Comparison of ENCODE assay signal across 16 mouse cellular contexts in the genomic region with DNA sequence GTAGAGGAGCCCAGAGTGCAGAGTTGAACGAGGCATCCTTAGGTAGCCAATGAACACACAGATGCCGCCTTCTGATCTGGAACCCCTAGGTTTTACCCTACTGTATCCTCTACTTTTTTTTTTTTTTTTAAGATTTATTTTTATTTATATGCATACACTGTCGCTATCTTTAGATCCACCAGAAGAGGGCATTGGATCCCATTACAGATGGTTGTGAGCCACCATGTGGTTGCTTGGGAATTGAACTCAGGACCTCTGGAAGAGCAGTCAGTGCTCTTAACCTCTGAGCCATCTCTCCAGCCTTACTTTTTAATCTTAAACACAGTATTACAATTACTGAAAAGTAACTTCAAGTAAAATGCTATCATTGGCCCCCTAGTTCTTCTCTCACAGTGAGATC. TPM values are rescaled to one million over a fixed set of nuclear protein-coding genes. Genes with fewer than 3 reads are reported as not detected.
DNase-seq lines count a peak whose midpoint lies in the region; ATAC-seq and TF ChIP-seq lines count a peak whose summit lies in the region.
"Not testable (repeated sequence)": the region's sequence is repeated elsewhere in the genome, so short reads cannot be mapped to it uniquely, and the experiment has no call there.
"Had no signal": no experiment of that assay in that cellular context is flagged by ENCODE, and none has a peak within 500 bp of the region (broad histone marks: within the 10 kb centered on the region; RNA-seq: fewer than 3 reads in every experiment).

No protein-coding gene starts in this region.

- TF ChIP-seq EP300 in MEL (IDR thresholded peaks at IDR 0.05; ENCODE audit: low read depth in 1 of 2, low read length in 2 of 2); liver, postnatal 0 days (IDR thresholded peaks at IDR 0.05; ENCODE audit: low read depth); stomach, postnatal 0 days (optimal IDR thresholded peaks at IDR 0.05): not testable (repeated sequence)

- peak; percentile 31 for DNase-seq in 416B (ENCODE audit: low read depth)
- DNase-seq in MEL (ENCODE audit: low read depth, low spot score) = peak; percentile 43
- DNase-seq in forebrain, postnatal 0 days; layer of hippocampus, adult 2 months (ENCODE audit: low spot score in 2 of 2); liver, postnatal 0 days; stomach, postnatal 0 days (ENCODE audit: low spot score): not testable (repeated sequence)
- DNase-seq in induced T-regulatory cell, adult 2 months (ENCODE audit: low read depth) = peak; percentile 9

- not testable (repeated sequence) for H3K4me2 ChIP-seq in forebrain, postnatal 0 days (ENCODE audit: low read depth); liver, postnatal 0 days (ENCODE audit: low read depth, low read length); stomach, postnatal 0 days (replicated peaks; ENCODE audit: low read depth)

- TF ChIP-seq CTCF in MEL (IDR thresholded peaks at IDR 0.05 in 2 of 3, conservative IDR thresholded peaks at IDR 0.05 in 1 of 3; ENCODE audit: control insufficient read depth in 1 of 3, insufficient read depth in 1 of 3, low read depth in 2 of 3, low read length in 3 of 3, poor library complexity in 1 of 3, severe bottlenecking in 1 of 3) = peak in 1 of 3 experiments; percentile 48; a peak in 2 of 6 replicates
- TF ChIP-seq CTCF in forebrain, postnatal 0 days (IDR thresholded peaks at IDR 0.05; ENCODE audit: low read depth) = 0 out of 2 replicates have a peak, but pooled peaks have one; percentile 3
- TF ChIP-seq CTCF in layer of hippocampus, adult 2 months (conservative IDR thresholded peaks at IDR 0.05) = peak; percentile 43
- TF ChIP-seq CTCF in liver, postnatal 0 days (IDR thresholded peaks at IDR 0.05; ENCODE audit: low read depth) = peak; percentile 29; the same call in 1 of the 2 replicates
- 0 out of 2 replicates have a peak, but pooled peaks have one; percentile 3 for TF ChIP-seq CTCF in stomach, postnatal 0 days (IDR thresholded peaks at IDR 0.05; ENCODE audit: low read depth)

- not testable (repeated sequence) for TF ChIP-seq POLR2A in MEL (IDR thresholded peaks at IDR 0.05; ENCODE audit: control insufficient read depth in 1 of 2, insufficient read depth in 1 of 2, low read depth in 1 of 2, low read length in 2 of 2, poor library complexity in 1 of 2)

- H3K4me1 ChIP-seq in MEL (ENCODE audit: control insufficient read depth in 1 of 2, insufficient read depth in 2 of 2, low read length in 2 of 2); forebrain, postnatal 0 days (ENCODE audit: insufficient read depth); liver, postnatal 0 days (ENCODE audit: insufficient read depth); stomach, postnatal 0 days (replicated peaks; ENCODE audit: control insufficient read depth, insufficient read depth): not testable (repeated sequence)

- H3K36me3 ChIP-seq in MEL (ENCODE audit: control insufficient read depth in 1 of 2, insufficient read depth in 2 of 2, low read length in 2 of 2) = peaks cover 3 to 55% of the 10 kb centered on the region in 2 experiments
- peaks cover 60% of the 10 kb centered on the region for H3K36me3 ChIP-seq in forebrain, postnatal 0 days (ENCODE audit: insufficient read depth)
- peaks cover 74% of the 10 kb centered on the region for H3K36me3 ChIP-seq in liver, postnatal 0 days (replicated peaks; ENCODE audit: insufficient read depth, low read length)
- peaks cover 25% of the 10 kb centered on the region for H3K36me3 ChIP-seq in stomach, postnatal 0 days (ENCODE audit: control insufficient read depth, insufficient read depth, low read length)

- H3K9ac ChIP-seq in MEL (ENCODE audit: control insufficient read depth, low read depth, low read length, poor library complexity, severe bottlenecking); forebrain, postnatal 0 days; liver, postnatal 0 days (replicated peaks); stomach, postnatal 0 days (ENCODE audit: low read length): not testable (repeated sequence)

- H3K27me3 ChIP-seq in MEL (ENCODE audit: control insufficient read depth in 1 of 2, insufficient read depth in 2 of 2, low read length in 2 of 2); forebrain, postnatal 0 days (ENCODE audit: insufficient read depth, low read length); liver, postnatal 0 days (ENCODE audit: insufficient read depth, low read length); stomach, postnatal 0 days (ENCODE audit: control insufficient read depth, insufficient read depth, low read length): not testable (repeated sequence)

- 88% methylated on average over 3 of the region's 3 CpGs for WGBS in forebrain, postnatal 0 days
- 89% methylated on average over 3 of the region's 3 CpGs for WGBS in liver, postnatal 0 days (ENCODE audit: insufficient replicate concordance)
- WGBS in stomach, postnatal 0 days = 93% methylated on average over 3 of the region's 3 CpGs

- H3K27ac ChIP-seq in MEL (ENCODE audit: control insufficient read depth, low read depth, low read length); forebrain, postnatal 0 days (ENCODE audit: low read depth, low read length); layer of hippocampus, adult 2 months; liver, postnatal 0 days (ENCODE audit: low read depth); stomach, postnatal 0 days (replicated peaks): not testable (repeated sequence)

- not testable (repeated sequence) for H3K79me2 ChIP-seq in MEL (ENCODE audit: control insufficient read depth, insufficient read depth, low read length, poor library complexity)

- not testable (repeated sequence) for H3K4me3 ChIP-seq in MEL (ENCODE audit: control insufficient read depth in 1 of 2, insufficient read depth in 1 of 2, low read depth in 2 of 2, low read length in 2 of 2); forebrain, postnatal 0 days (ENCODE audit: low read depth, low read length); layer of hippocampus, adult 2 months; liver, postnatal 0 days (ENCODE audit: low read depth, low read length); stomach, postnatal 0 days (ENCODE audit: low read depth, low read length)

- not testable (repeated sequence) for H3K9me3 ChIP-seq in MEL (replicated peaks; ENCODE audit: insufficient read depth, low read length); forebrain, postnatal 0 days (ENCODE audit: low read length); liver, postnatal 0 days (ENCODE audit: low read length); stomach, postnatal 0 days (ENCODE audit: control insufficient read depth, low read length)

- not testable (repeated sequence) for TF ChIP-seq RAD21 in MEL (IDR thresholded peaks at IDR 0.05; ENCODE audit: low read depth, low read length)

- ATAC-seq in forebrain, postnatal 0 days; liver, postnatal 0 days; stomach, postnatal 0 days (ENCODE audit: low FRiP score, low TSS enrichment): not testable (repeated sequence)

TF ChIP-seq in MEL, 35 proteins besides CTCF, POLR2A, EP300 and RAD21:
- TF ChIP-seq MYC (IDR thresholded peaks at IDR 0.05; ENCODE audit: low read depth, low read length) = 0 out of 2 replicates have a peak, but pooled peaks have one; percentile 40
- TF ChIP-seq ZNF384 (IDR thresholded peaks at IDR 0.05; ENCODE audit: low read depth, low read length) = peak; percentile 67
- 0 out of 2 replicates have a peak, but pooled peaks have one; percentile 10 for TF ChIP-seq SMC3 (IDR thresholded peaks at IDR 0.05; ENCODE audit: low read depth, low read length)

RNA-seq across cellular contexts. Expression of gene Pex12, which starts 24.3 kb away (rescaled TPM):
- total RNA-seq in MEL (2012; rRNA removed) = 8.2 and 8.4 TPM in 2 replicates
- polyA plus RNA-seq in MEL (2012; ENCODE audit: insufficient read depth in 1 of 2, insufficient read length in 2 of 2, low read depth in 1 of 2, low replicate concordance in 2 of 2, missing spikeins in 1 of 2) = 10 to 100 TPM in 1 of 2 experiments, not detected in 1; 11.8 TPM
- 8.8 and 12.8 TPM in 2 replicates for total RNA-seq in forebrain, postnatal 0 days (2014; rRNA removed)
- polyA plus RNA-seq in forebrain, postnatal 0 days (2015; fragmentation: Nextera tagmentation; extraction: Ambion mirVana) = 14.6 and 16.2 TPM in 2 replicates
- total RNA-seq in layer of hippocampus, adult 2 months (2021) = 10 to 100 TPM; 11.0 to 11.2 TPM
- polyA plus RNA-seq in liver, postnatal 0 days (2015; fragmentation: Nextera tagmentation; extraction: Ambion mirVana) = 6.8 and 7.1 TPM in 2 replicates
- 9.1 and 10.1 TPM in 2 replicates for polyA plus RNA-seq in stomach, postnatal 0 days (2015; fragmentation: Nextera tagmentation; extraction: Ambion mirVana)

RNA-seq across cellular contexts. Expression of gene Ap2b1, which starts 27.9 kb away (rescaled TPM):
- 60.6 and 63.4 TPM in 2 replicates for total RNA-seq in MEL (2012; rRNA removed)
- polyA plus RNA-seq in MEL (2012; ENCODE audit: insufficient read depth in 1 of 2, insufficient read length in 2 of 2, low read depth in 1 of 2, low replicate concordance in 2 of 2, missing spikeins in 1 of 2) = 100 to 1,000 TPM in 1 of 2 experiments, 10 to 100 TPM in 1; 68.9 to 165 TPM
- total RNA-seq in forebrain, postnatal 0 days (2014; rRNA removed) = 200 and 230 TPM in 2 replicates
- 76.4 and 110 TPM in 2 replicates for polyA plus RNA-seq in forebrain, postnatal 0 days (2015; fragmentation: Nextera tagmentation; extraction: Ambion mirVana)
- 100 to 1,000 TPM; 319 to 331 TPM for total RNA-seq in layer of hippocampus, adult 2 months (2021)
- polyA plus RNA-seq in liver, postnatal 0 days (2015; fragmentation: Nextera tagmentation; extraction: Ambion mirVana) = 7.6 and 8.3 TPM in 2 replicates
- 20.0 and 21.5 TPM in 2 replicates for polyA plus RNA-seq in stomach, postnatal 0 days (2015; fragmentation: Nextera tagmentation; extraction: Ambion mirVana)

RNA-seq across cellular contexts. Expression of gene Slfn14, which starts 40.2 kb away (rescaled TPM):
- 0.04 and 0.07 TPM in 2 replicates for total RNA-seq in MEL (2012; rRNA removed)
- polyA plus RNA-seq in MEL (2012; ENCODE audit: insufficient read depth in 1 of 2, insufficient read length in 2 of 2, low read depth in 1 of 2, low replicate concordance in 2 of 2, missing spikeins in 1 of 2) = under 1 TPM in 1 of 2 experiments, not detected in 1; 0.19 TPM
- not detected in 2 replicates for total RNA-seq in forebrain, postnatal 0 days (2014; rRNA removed)
- polyA plus RNA-seq in forebrain, postnatal 0 days (2015; fragmentation: Nextera tagmentation; extraction: Ambion mirVana) = not detected in 2 replicates
- not detected for total RNA-seq in layer of hippocampus, adult 2 months (2021)
- polyA plus RNA-seq in liver, postnatal 0 days (2015; fragmentation: Nextera tagmentation; extraction: Ambion mirVana) = 14.3 and 14.8 TPM in 2 replicates
- 0.04 TPM in 2 replicates for polyA plus RNA-seq in stomach, postnatal 0 days (2015; fragmentation: Nextera tagmentation; extraction: Ambion mirVana)
- total RNA-seq: adrenal gland, adult 2 months; CH12.LX; common myeloid progenitor, adult 5-6 weeks; gastrocnemius, adult 8-10 months; gastrocnemius, postnatal 25 days; heart, adult 18-20 months had no signal
- polyA plus RNA-seq: adrenal gland, adult 2 months; forebrain, embryonic 14.5 days; gonadal fat pad, adult 2 months; hindbrain, embryonic 14.5 days had no signal

Comparison
In these comparisons a context has a peak if more than half of its experiments do, and no peak if none do; other contexts are left out.
1. RNA of gene Slfn14, which starts 40.2 kb away (polyA plus RNA-seq): 14.3 to 14.8 TPM in liver, postnatal 0 days; 0.19 TPM in MEL, 0.04 TPM in stomach, postnatal 0 days and not detected in forebrain, postnatal 0 days; every median in the first group is over 10 times any median in the second.